Mouse (Mus musculus) spleen, adult 10 weeks (tissue): ENCODE measurements around the gene Gm3952. TPM values are rescaled to one million over a fixed set of nuclear protein-coding genes. Genes with fewer than 3 reads are reported as not detected.

Source experiments
- polyA plus RNA-seq: library from polyadenylated mRNA; stranded (reverse); fragments of 350-450 nt; fragmentation: Illumina TruSeq; extraction: RNeasy Lipid Tissue Mini Kit (QIAGEN cat#74804); gene quantifications from one replicate; pipeline ENCODE4 v1.2.3, GENCODE M21; 2015; ENCODE audit warnings: low replicate concordance; ENCODE audit not compliant: insufficient read depth

Gene Gm3952
- polyA plus RNA-seq: not detected

GRCm38 (mm10) chr8:128798594-128798993 lies at the start of gene Gm3952:
Gene Gm3952 (minus strand): TSS chr8:128798694.

Other genes starting within 250 kb of the Gm3952 start
- gene Itgb1, start 113.0 kb downstream of the Gm3952 start, polyA plus RNA-seq: 220 TPM